Mouse (Mus musculus) CH12.LX (cell line): ENCODE measurements around the gene Tex35. TPM values are rescaled to one million over a fixed set of nuclear protein-coding genes. Genes with fewer than 3 reads are reported as not detected.

ENCODE experiments used
- DNase-seq: peaks from one replicate; pipeline ENCODE4 v3.0.0-alpha.2; 2013; ENCODE audit errors: extremely low read depth
- H3K27ac ChIP-seq: 2 replicates; pipeline ENCODE4 v1.5.1; 2012; ENCODE audit warnings: low read depth, mild to moderate bottlenecking, control low read depth, moderate library complexity; ENCODE audit not compliant: insufficient read depth
- H3K27me3 ChIP-seq: replicated peaks from 2 replicates; pipeline ENCODE3; 2012; ENCODE audit warnings: inconsistent platforms
- H3K36me3 ChIP-seq, 2 experiments: replicated peaks in 1 of 2; 2 replicates each; pipeline versions ENCODE3 to v1.6.1; 2012; ENCODE audit warnings: inconsistent platforms in 1 of 2, low read length in 1 of 2, mild to moderate bottlenecking in 1 of 2, mixed read lengths in 1 of 2, moderate library complexity in 1 of 2; ENCODE audit not compliant: control insufficient read depth in 1 of 2, insufficient read depth in 1 of 2
- H3K4me1 ChIP-seq, 2 experiments: 2 replicates each; pipeline ENCODE4 v1.6.1; 2012; ENCODE audit warnings: inconsistent platforms in 1 of 2, moderate library complexity in 1 of 2; ENCODE audit not compliant: insufficient read depth in 2 of 2, control insufficient read depth in 1 of 2
- H3K4me2 ChIP-seq: 2 replicates; pipeline ENCODE4 v1.6.1; 2012; ENCODE audit warnings: low read depth, mild to moderate bottlenecking, control low read depth; ENCODE audit not compliant: poor library complexity, insufficient read depth, severe bottlenecking
- H3K4me3 ChIP-seq, 3 experiments: fragments of 150-350 bp in 1 of 3; sonication (generic) in 1 of 3; replicated peaks in 1 of 3; 2 replicates each; pipeline versions ENCODE3 to v1.5.1; 2011 to 2012; ENCODE audit warnings: low read depth in 2 of 3, low read length in 2 of 3, mild to moderate bottlenecking in 2 of 3, moderate library complexity in 2 of 3, control low read depth in 1 of 3, improper control_type of control experiment in 1 of 3, inconsistent platforms in 1 of 3, mixed read lengths in 1 of 3; ENCODE audit not compliant: poor library complexity in 1 of 3
- H3K79me2 ChIP-seq: replicated peaks from 2 replicates; pipeline ENCODE4 v1.6.1; 2012; ENCODE audit warnings: mild to moderate bottlenecking, moderate library complexity; ENCODE audit not compliant: control insufficient read depth, poor library complexity, insufficient read depth, severe bottlenecking; ENCODE audit errors: extremely low read depth
- H3K9ac ChIP-seq: 2 replicates; pipeline ENCODE4 v1.6.1; 2012; ENCODE audit warnings: low read depth, mild to moderate bottlenecking, control low read depth, moderate library complexity; ENCODE audit not compliant: insufficient read depth
- H3K9me3 ChIP-seq: replicated peaks from 2 replicates; pipeline ENCODE3; 2012; ENCODE audit warnings: low read length, inconsistent platforms, mixed read lengths
- CHD2 ChIP-seq: IDR thresholded peaks from 2 replicates; pipeline ENCODE4 v1.6.1; 2011; ENCODE audit warnings: low read length, improper control_type of control experiment
- CTCF ChIP-seq, 2 experiments: IDR thresholded peaks in 1 of 2; conservative IDR thresholded peaks in 1 of 2; 2 replicates each; pipeline ENCODE4 v1.5.1; 2011 to 2012; ENCODE audit warnings: low read depth in 2 of 2, low read length in 2 of 2, improper control_type of control experiment in 1 of 2, inconsistent platforms in 1 of 2, mild to moderate bottlenecking in 1 of 2, moderate library complexity in 1 of 2
- EP300 ChIP-seq: IDR thresholded peaks from 2 replicates; pipeline ENCODE4 v1.6.1; 2011; ENCODE audit warnings: low read length, improper control_type of control experiment
- GABPA ChIP-seq: IDR thresholded peaks from 2 replicates; pipeline ENCODE4 v1.6.1; 2012; ENCODE audit warnings: low read depth, low read length, improper control_type of control experiment, inconsistent platforms; ENCODE audit not compliant: insufficient replicate concordance
- IRF4 ChIP-seq: IDR thresholded peaks from 2 replicates; pipeline ENCODE4 v1.6.1; 2014; ENCODE audit warnings: low read depth, mild to moderate bottlenecking, inconsistent platforms, low read length, improper control_type of control experiment
- KAT2A ChIP-seq: IDR thresholded peaks from 2 replicates; pipeline ENCODE4 v1.6.1; 2012; ENCODE audit warnings: low read length, improper control_type of control experiment, inconsistent platforms; ENCODE audit not compliant: insufficient replicate concordance
- MAFK ChIP-seq: IDR thresholded peaks from 2 replicates; pipeline ENCODE4 v1.6.1; 2011; ENCODE audit warnings: low read length, improper control_type of control experiment; ENCODE audit not compliant: insufficient replicate concordance
- MAX ChIP-seq: IDR thresholded peaks from 2 replicates; pipeline ENCODE4 v1.6.1; 2011; ENCODE audit warnings: low read length, improper control_type of control experiment
- MEF2A ChIP-seq: IDR thresholded peaks from 2 replicates; pipeline ENCODE4 v1.6.1; 2014; ENCODE audit warnings: low read depth, mild to moderate bottlenecking, inconsistent platforms, low read length, improper control_type of control experiment, borderline replicate concordance
- MYC ChIP-seq: IDR thresholded peaks from 2 replicates; pipeline ENCODE4 v1.6.1; 2011; ENCODE audit warnings: low read depth, mild to moderate bottlenecking, improper control_type of control experiment, low read length
- PAX5 ChIP-seq: IDR thresholded peaks from 2 replicates; pipeline ENCODE4 v1.6.1; 2012; ENCODE audit warnings: low read length, inconsistent platforms, mixed read lengths
- RCOR1 ChIP-seq: conservative IDR thresholded peaks from 2 replicates; pipeline ENCODE4 v1.6.1; 2012; ENCODE audit warnings: low read depth, mild to moderate bottlenecking, inconsistent platforms, low read length, improper control_type of control experiment
- UBTF ChIP-seq: IDR thresholded peaks from 2 replicates; pipeline ENCODE4 v1.6.1; 2012; ENCODE audit warnings: low read depth, mild to moderate bottlenecking, inconsistent platforms, low read length, improper control_type of control experiment, moderate library complexity
- ZC3H11A ChIP-seq: IDR thresholded peaks from 2 replicates; pipeline ENCODE4 v1.6.1; 2012; ENCODE audit warnings: low read depth, mild to moderate bottlenecking, inconsistent platforms, low read length, improper control_type of control experiment
- dilution Hi-C: fragments of 300-500 bp; cut with MboI; formaldehyde crosslinking; loops from 2 replicates; pipeline ENCODE4 v1.14.3; 2020; ENCODE audit warnings: low sequenced_read_pairs; ENCODE audit not compliant: extremely low pct_unique_long_range_greater_than_20kb, extremely low pct_ligation_motif_present
- in situ Hi-C: fragments of 300-500 bp; cut with MboI; formaldehyde crosslinking; loops from 3 replicates; pipeline ENCODE4 v1.14.3; 2019; ENCODE audit warnings: low sequenced_read_pairs, low pct_ligation_motif_present, low pct_unique_long_range_greater_than_20kb, mixed read lengths
- polyA plus RNA-seq: library from polyadenylated mRNA; unstranded; fragments of >175 nt; gene quantifications from 2 replicates; pipeline ENCODE4 v1.2.1, GENCODE M21; 2012; ENCODE audit warnings: low read depth; ENCODE audit not compliant: insufficient read length
- total RNA-seq, 2 experiments: library from RNA; depleted of rRNA; stranded (reverse); fragments of 300-350 nt in 1 of 2; fragments of >200 nt in 1 of 2; gene quantifications; 2 replicates each; pipeline ENCODE4 v1.2.3; 2012 to 2014

Gene Tex35
- total and polyA plus RNA-seq, 3 experiments: 0.87 to 3.3 (median 1.3) TPM

- Histone ChIP-seq H3K79me2 (no peaks in the 10 kb centered on the region), H3K9ac (no peak overlapping the region), H3K9me3 (peaks cover 4% of the 10 kb centered on the region), H3K4me1 (peaks cover 11 to 17% of the 10 kb centered on the region in 2 experiments), H3K36me3 (no peaks in the 10 kb centered on the region), H3K27ac (no peak overlapping the region), H3K4me2 (no peak overlapping the region), H3K27me3 (no peaks in the 10 kb centered on the region), H3K4me3 (no peak overlapping the region)
- in situ Hi-C loops: no loop called here
- dilution Hi-C loops: no loop called here
- no peak for DNase-seq
- TF ChIP-seq RCOR1: no peak
- no peak for TF ChIP-seq EP300
- no peak for TF ChIP-seq CTCF (conservative IDR thresholded peaks at IDR 0.05 in 1 of 2, IDR thresholded peaks at IDR 0.05 in 1 of 2; ENCODE audit: low read depth in 2 of 2, low read length in 2 of 2)
- TF ChIP-seq UBTF: no peak
- TF ChIP-seq PAX5: no peak
- no peak for TF ChIP-seq GABPA
- TF ChIP-seq CHD2: no peak
- no peak for TF ChIP-seq MYC
- no peak for TF ChIP-seq KAT2A
- TF ChIP-seq MAFK: no peak
Measured at GRCm38 (mm10) chr1:157114492-157114891, 6.0 kb upstream of the Tex35 start.

DNA sequence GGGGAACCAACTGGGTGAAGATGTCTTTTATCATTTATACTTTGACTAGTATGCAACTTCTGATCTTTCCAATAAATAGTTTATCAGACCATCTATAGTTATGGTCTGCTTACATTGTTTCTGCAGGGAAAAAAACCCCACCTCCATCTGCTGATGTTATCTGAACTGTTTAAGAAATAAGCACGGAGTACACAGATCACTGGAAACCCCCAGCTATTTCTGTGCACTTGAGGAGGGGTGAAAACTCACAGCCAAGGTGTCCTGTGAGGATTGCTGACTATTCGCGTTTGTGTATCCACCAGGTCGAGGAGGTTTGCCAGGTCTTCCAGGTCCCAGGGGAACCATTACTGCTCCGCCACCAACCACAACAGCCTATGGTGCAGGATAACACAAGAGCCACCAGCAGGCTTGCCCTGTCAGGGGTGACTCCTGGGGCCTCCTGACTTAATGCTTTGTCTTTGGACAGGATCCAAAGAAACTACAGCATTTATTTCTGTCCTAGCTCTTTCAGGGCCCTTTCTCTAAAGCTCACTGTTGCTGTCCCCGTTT is 1.9 kb upstream of the Tex35 start:
- Histone ChIP-seq H3K79me2 (no peaks in the 10 kb centered on the region), H3K27ac (peak overlapping the region; percentile 83), H3K36me3 (no peaks in the 10 kb centered on the region), H3K4me2 (peak overlapping the region; percentile 49), H3K27me3 (no peaks in the 10 kb centered on the region), H3K9ac (peak overlapping the region; percentile 8; the same call in 1 of the 2 replicates), H3K4me1 (peaks cover 22 to 39% of the 10 kb centered on the region in 2 experiments), H3K4me3 (no peak overlapping the region), H3K9me3 (peaks cover 4% of the 10 kb centered on the region)
- TF ChIP-seq KAT2A (no peak), MAX (no peak), ZC3H11A (no peak), RCOR1 (no peak), IRF4 (peak; percentile 31; the same call in 1 of the 2 replicates), GABPA (no peak), MEF2A (peak; percentile 95), CHD2 (0 out of 2 replicates have a peak, but pooled peaks have one; percentile 20)
- in situ Hi-C loops (no loop called here), dilution Hi-C loops (no loop called here)
- DNase-seq: peak; percentile 16
